Mouse (Mus musculus) intestine, postnatal 0 days (tissue): ENCODE measurements at regions not wholly inside any gene's neighbourhood (a gene's known extent, or its start where the extent isn't known, plus 50 kb on each side); places are given as distances from the start of the nearest gene placed in this dataset.
"Not testable (repeated sequence)": the region's sequence is repeated elsewhere in the genome, so short reads cannot be mapped to it uniquely, and the experiment has no call there.

Experiments used
- ATAC-seq: fragments of 200-750 bp; cut with Nextera tagmentation; 2 replicates; pipeline ENCODE4 v1.8.0; 2017; ENCODE audit warnings: mild to moderate bottlenecking, moderate TSS enrichment, moderate library complexity
- H3K27ac ChIP-seq: fragments of 300-500 bp; sonication (generic); 2 replicates; pipeline ENCODE4 v1.5.1; 2014; ENCODE audit warnings: mild to moderate bottlenecking, low read depth, low read length, moderate library complexity
- H3K27me3 ChIP-seq: fragments of 300-500 bp; sonication (generic); replicated peaks from 2 replicates; pipeline ENCODE4 v1.6.1; 2014; ENCODE audit warnings: low read length, mixed read lengths; ENCODE audit not compliant: control insufficient read depth, insufficient read depth
- H3K36me3 ChIP-seq: fragments of 300-500 bp; sonication (generic); 2 replicates; pipeline ENCODE4 v1.6.1; 2014; ENCODE audit warnings: mild to moderate bottlenecking, moderate library complexity; ENCODE audit not compliant: control insufficient read depth, insufficient read depth
- H3K4me1 ChIP-seq: fragments of 300-500 bp; sonication (generic); replicated peaks from 2 replicates; pipeline ENCODE4 v1.6.1; 2014; ENCODE audit warnings: antibody characterized with exemption, low read length, mixed read lengths; ENCODE audit not compliant: control insufficient read depth, insufficient read depth
- H3K4me2 ChIP-seq: fragments of 300-500 bp; sonication (generic); replicated peaks from 2 replicates; pipeline ENCODE4 v1.6.1; 2014; ENCODE audit warnings: low read depth, mild to moderate bottlenecking, moderate library complexity
- H3K4me3 ChIP-seq: fragments of 300-500 bp; sonication (generic); 2 replicates; pipeline ENCODE4 v1.5.1; 2014; ENCODE audit warnings: low read depth, low read length
- H3K9ac ChIP-seq: fragments of 300-500 bp; sonication (generic); 2 replicates; pipeline ENCODE4 v1.6.1; 2014; ENCODE audit warnings: mild to moderate bottlenecking, low read depth, low read length
- H3K9me3 ChIP-seq: fragments of 300-500 bp; sonication (generic); 2 replicates; pipeline ENCODE4 v1.6.1; 2016; ENCODE audit warnings: mixed run types; ENCODE audit not compliant: control insufficient read depth
- WGBS: fragments of 180-500 bp; shearing (Covaris S2); extraction: QIAGEN DNeasy Blood & Tissue Kit; methylation state at CpG from one replicate; pipeline ENCODE4 v1.1.7; 2014; 5-methylcytosine and 5-hydroxymethylcytosine counted together

- H3K27ac ChIP-seq, H3K27me3 ChIP-seq, ATAC-seq, H3K9me3 ChIP-seq, H3K9ac ChIP-seq, H3K36me3 ChIP-seq, H3K4me1 ChIP-seq: not testable (repeated sequence)
- H3K4me3 ChIP-seq = peak overlapping the region; percentile 38
- peak overlapping the region; percentile 60 for H3K4me2 ChIP-seq
- 8% methylated on average over 23 of the region's 40 CpGs for WGBS
Measured at GRCm38 (mm10) chr12:22745556-22745955, 1034.5 kb downstream of the Gm10330 start.

DNA sequence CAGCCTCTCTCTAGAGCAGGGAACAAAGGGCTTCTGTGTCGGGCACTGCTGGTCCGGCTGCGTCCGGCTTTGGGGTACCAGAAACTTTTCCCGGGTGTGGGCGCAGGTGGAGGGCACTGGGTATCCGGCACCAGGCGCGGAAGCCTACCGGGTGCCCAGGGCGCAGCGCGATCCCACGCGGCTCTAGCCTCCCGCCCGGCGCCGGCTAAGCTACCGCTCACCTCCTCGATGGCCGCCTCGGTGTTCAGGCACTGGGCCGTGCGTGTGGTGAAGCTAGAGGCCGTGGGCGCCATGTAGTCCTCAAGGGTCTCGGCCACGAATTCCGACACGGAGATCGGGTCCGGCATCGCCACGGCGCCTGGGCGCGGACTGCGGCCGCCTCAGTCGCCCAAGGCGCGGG lies 1035.0 kb downstream of the Gm10330 start:
- H3K27ac ChIP-seq, H3K27me3 ChIP-seq, H3K36me3 ChIP-seq, H3K4me1 ChIP-seq, ATAC-seq, H3K9ac ChIP-seq, H3K9me3 ChIP-seq: not testable (repeated sequence)
- WGBS = 1% methylated on average over 18 of the region's 43 CpGs
- Histone ChIP-seq H3K4me3 (peak overlapping the region; percentile 38), H3K4me2 (peak overlapping the region; percentile 60)
